Mouse (Mus musculus): Measurements from ENCODE around the gene Hs1bp3. TPM values are rescaled to one million over a fixed set of nuclear protein-coding genes. Genes with fewer than 3 reads are reported as not detected.

Hs1bp3 gene
- total and polyA plus RNA-seq, 2 experiments from 2014 or later: 5.1 to 8.3 TPM

DNA sequence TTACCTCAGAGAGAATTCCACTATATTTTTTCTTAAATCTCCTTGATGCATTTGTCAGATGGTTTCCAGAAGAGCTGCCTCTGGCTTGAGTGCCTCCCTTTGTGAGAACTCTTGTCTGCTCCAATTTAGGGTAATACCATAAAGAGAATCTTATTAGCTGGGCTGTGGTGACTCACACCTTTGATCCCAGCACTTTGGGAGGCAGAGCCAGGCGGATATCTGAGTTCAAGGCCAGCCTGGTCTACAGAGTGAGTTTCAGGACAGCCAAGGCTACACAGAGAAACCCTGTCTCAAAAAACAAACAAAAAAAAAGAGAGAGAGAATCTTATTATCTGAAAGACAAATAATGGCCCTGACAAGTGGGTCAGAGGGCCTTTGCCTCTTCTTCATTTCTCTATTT, 63.9 kb downstream of the Hs1bp3 start:
- ATAC-seq (ENCODE audit: low FRiP score): no peak
- 83% methylated on average over 1 of the region's 1 CpGs for WGBS
- no peak overlapping the region for H3K9ac ChIP-seq (replicated peaks; ENCODE audit: low read length, poor library complexity, severe bottlenecking)
- H3K27ac ChIP-seq (ENCODE audit: low read depth, low read length): no peak overlapping the region
- no peaks in the 10 kb centered on the region for H3K36me3 ChIP-seq (ENCODE audit: insufficient read depth, low read length)
- H3K4me1 ChIP-seq (ENCODE audit: insufficient read depth, low read length): no peaks in the 10 kb centered on the region
- no peaks in the 10 kb centered on the region for H3K9me3 ChIP-seq (ENCODE audit: low read length)
- no peak for DNase-seq (ENCODE audit: low spot score)
- no peaks in the 10 kb centered on the region for H3K27me3 ChIP-seq (ENCODE audit: insufficient read depth, low read length)
- TF ChIP-seq CTCF (IDR thresholded peaks at IDR 0.05): no peak
- no peak overlapping the region for H3K4me3 ChIP-seq (ENCODE audit: low read depth, low read length)
- no peak overlapping the region for H3K4me2 ChIP-seq (ENCODE audit: low read depth, low read length, poor library complexity, severe bottlenecking)

DNA sequence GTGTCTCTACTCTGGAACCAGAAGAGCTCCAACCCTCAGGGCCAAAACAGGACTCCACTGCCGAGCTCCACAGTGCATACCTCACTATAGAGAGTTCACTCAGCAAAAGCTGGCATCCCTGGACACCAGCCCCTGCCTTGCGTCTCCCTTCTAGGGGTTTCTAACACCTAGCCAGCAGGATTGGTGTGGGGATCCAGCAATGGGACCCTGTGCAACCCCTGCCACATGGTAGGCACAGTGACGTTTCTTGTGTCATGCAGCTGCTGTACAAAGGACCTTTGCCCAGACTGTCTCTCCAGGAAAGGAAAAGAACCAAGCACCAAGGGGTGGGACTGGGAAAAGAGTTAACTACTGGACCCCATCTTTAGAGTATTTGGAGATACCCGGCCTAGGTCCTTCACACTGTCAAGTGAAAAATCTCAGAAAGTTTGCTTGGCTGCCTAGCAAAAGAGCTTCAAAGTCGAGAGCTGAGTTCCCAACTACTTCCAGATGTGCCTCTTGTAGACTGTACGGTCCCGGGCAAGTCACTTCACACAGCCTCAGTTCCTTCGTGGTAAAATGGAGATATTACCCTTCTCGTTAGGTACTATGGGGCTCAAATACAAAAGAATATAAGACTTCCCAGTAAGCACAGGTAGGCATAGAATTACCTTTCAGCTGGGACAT, 64.9 kb downstream of the Hs1bp3 start:
- no peaks in the 10 kb centered on the region for H3K27me3 ChIP-seq (ENCODE audit: insufficient read depth, low read length)
- no peak overlapping the region for H3K4me2 ChIP-seq (ENCODE audit: low read depth, low read length, poor library complexity, severe bottlenecking)
- 80% methylated on average over 9 of the region's 9 CpGs for WGBS
- no peaks in the 10 kb centered on the region for H3K4me1 ChIP-seq (ENCODE audit: insufficient read depth, low read length)
- H3K9me3 ChIP-seq (ENCODE audit: low read length): no peaks in the 10 kb centered on the region
- no peak overlapping the region for H3K4me3 ChIP-seq (ENCODE audit: low read depth, low read length)
- ATAC-seq (ENCODE audit: low FRiP score) (no peak), DNase-seq (ENCODE audit: low spot score) (no peak)
- no peaks in the 10 kb centered on the region for H3K36me3 ChIP-seq (ENCODE audit: insufficient read depth, low read length)
- no peak overlapping the region for H3K27ac ChIP-seq (ENCODE audit: low read depth, low read length)
- no peak for TF ChIP-seq CTCF (IDR thresholded peaks at IDR 0.05)
- H3K9ac ChIP-seq (replicated peaks; ENCODE audit: low read length, poor library complexity, severe bottlenecking): no peak overlapping the region

DNA sequence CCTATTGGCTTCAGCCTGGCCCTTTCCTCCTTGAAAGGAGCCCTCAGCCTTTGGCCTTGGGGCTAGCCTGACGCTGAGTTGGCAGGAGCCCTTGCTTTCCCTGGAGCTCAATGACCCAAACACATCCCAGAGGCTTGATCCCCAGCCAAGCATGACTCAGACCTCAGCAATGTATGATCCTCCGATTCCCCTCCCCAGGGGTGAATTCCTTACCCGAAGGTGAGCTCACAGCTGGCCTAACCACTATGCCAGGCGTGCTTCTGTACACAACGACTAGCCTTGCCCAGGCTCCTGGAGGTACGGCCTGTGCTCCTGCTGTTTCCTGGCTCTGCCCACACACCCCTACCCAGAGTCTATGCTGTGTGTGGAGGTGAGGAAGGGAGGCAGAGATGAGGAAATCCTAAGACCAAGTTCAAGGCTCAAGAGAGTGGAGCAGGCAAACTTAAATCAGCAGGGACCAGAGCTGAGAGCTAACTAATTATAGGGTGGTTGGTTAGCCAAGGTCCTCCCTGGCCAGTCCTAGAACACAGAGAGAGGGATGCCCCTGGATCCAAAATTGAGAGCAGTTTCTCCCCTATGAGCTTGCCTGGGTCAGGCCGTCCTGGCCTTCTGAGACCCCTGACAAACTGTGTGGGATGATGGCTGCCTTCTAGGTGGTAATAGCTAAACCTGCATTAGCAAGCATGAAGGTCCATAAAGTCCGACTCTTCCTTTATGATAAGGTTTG, 66.7 kb downstream of the Hs1bp3 start:
- TF ChIP-seq CTCF (IDR thresholded peaks at IDR 0.05): no peak
- Histone ChIP-seq H3K27ac (ENCODE audit: low read depth, low read length) (no peak overlapping the region), H3K4me1 (ENCODE audit: insufficient read depth, low read length) (no peaks in the 10 kb centered on the region), H3K27me3 (ENCODE audit: insufficient read depth, low read length) (no peaks in the 10 kb centered on the region), H3K9ac (replicated peaks; ENCODE audit: low read length, poor library complexity, severe bottlenecking) (no peak overlapping the region), H3K4me2 (ENCODE audit: low read depth, low read length, poor library complexity, severe bottlenecking) (no peak overlapping the region), H3K4me3 (ENCODE audit: low read depth, low read length) (no peak overlapping the region), H3K9me3 (ENCODE audit: low read length) (no peaks in the 10 kb centered on the region), H3K36me3 (ENCODE audit: insufficient read depth, low read length) (no peaks in the 10 kb centered on the region)
- DNase-seq (ENCODE audit: low spot score): no peak
- 62% methylated on average over 8 of the region's 8 CpGs for WGBS
- no peak for ATAC-seq (ENCODE audit: low FRiP score)

DNA sequence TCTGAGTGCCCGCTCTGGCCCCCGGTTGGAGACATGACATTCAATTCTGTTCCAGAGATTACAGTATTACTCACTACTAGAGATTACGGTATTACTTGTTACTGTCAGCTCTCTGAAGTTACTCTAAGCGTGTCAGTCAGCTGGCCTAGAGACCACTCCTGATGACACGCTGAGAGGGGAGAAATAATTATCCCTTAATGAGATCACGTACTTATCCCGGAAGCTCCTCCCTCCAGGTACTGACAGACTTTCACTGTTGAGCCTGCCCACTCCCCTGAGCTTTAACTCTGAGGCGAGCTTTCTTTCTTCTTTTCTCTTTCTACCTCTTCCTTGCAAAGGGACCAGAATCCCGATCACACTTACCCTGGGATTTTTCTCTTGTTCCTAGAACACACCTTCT, 67.7 kb downstream of the Hs1bp3 start:
- TF ChIP-seq CTCF (IDR thresholded peaks at IDR 0.05): no peak
- H3K9ac ChIP-seq (replicated peaks; ENCODE audit: low read length, poor library complexity, severe bottlenecking): no peak overlapping the region
- no peaks in the 10 kb centered on the region for H3K36me3 ChIP-seq (ENCODE audit: insufficient read depth, low read length)
- WGBS: 48% methylated on average over 9 of the region's 9 CpGs
- no peak overlapping the region for H3K4me2 ChIP-seq (ENCODE audit: low read depth, low read length, poor library complexity, severe bottlenecking)
- no peaks in the 10 kb centered on the region for H3K4me1 ChIP-seq (ENCODE audit: insufficient read depth, low read length)
- no peak overlapping the region for H3K4me3 ChIP-seq (ENCODE audit: low read depth, low read length)
- no peaks in the 10 kb centered on the region for H3K27me3 ChIP-seq (ENCODE audit: insufficient read depth, low read length)
- DNase-seq (ENCODE audit: low spot score): no peak
- no peaks in the 10 kb centered on the region for H3K9me3 ChIP-seq (ENCODE audit: low read length)
- ATAC-seq (ENCODE audit: low FRiP score): no peak
- no peak overlapping the region for H3K27ac ChIP-seq (ENCODE audit: low read depth, low read length)

DNA sequence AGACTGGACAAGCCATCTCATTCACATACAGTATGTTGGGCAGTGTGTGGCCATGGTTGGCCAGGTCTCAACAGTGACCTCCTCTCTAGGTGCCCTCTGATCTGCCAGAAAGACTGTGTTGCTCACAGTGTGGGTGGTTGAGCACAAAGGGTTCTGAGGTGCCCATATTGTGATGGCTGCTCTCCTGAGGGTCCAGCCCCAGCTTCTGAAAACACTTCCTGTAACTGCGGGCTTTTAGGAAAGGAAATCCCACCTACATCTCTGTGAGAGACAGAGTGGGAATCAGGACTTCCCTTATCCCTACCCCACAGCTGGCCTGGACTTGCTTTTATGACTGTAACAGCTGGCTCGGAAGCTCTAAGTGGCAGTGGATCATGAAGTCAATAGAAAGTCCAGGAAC, 68.7 kb downstream of the Hs1bp3 start:
- no peaks in the 10 kb centered on the region for H3K27me3 ChIP-seq (ENCODE audit: insufficient read depth, low read length)
- H3K4me2 ChIP-seq (ENCODE audit: low read depth, low read length, poor library complexity, severe bottlenecking): no peak overlapping the region
- H3K4me1 ChIP-seq (ENCODE audit: insufficient read depth, low read length): no peaks in the 10 kb centered on the region
- 91% methylated on average over 2 of the region's 2 CpGs for WGBS
- H3K4me3 ChIP-seq (ENCODE audit: low read depth, low read length): no peak overlapping the region
- no peak overlapping the region for H3K9ac ChIP-seq (replicated peaks; ENCODE audit: low read length, poor library complexity, severe bottlenecking)
- no peaks in the 10 kb centered on the region for H3K36me3 ChIP-seq (ENCODE audit: insufficient read depth, low read length)
- no peak for ATAC-seq (ENCODE audit: low FRiP score)
- H3K9me3 ChIP-seq (ENCODE audit: low read length): no peaks in the 10 kb centered on the region
- TF ChIP-seq CTCF (IDR thresholded peaks at IDR 0.05): no peak
- DNase-seq (ENCODE audit: low spot score): no peak
- H3K27ac ChIP-seq (ENCODE audit: low read depth, low read length): no peak overlapping the region

DNA sequence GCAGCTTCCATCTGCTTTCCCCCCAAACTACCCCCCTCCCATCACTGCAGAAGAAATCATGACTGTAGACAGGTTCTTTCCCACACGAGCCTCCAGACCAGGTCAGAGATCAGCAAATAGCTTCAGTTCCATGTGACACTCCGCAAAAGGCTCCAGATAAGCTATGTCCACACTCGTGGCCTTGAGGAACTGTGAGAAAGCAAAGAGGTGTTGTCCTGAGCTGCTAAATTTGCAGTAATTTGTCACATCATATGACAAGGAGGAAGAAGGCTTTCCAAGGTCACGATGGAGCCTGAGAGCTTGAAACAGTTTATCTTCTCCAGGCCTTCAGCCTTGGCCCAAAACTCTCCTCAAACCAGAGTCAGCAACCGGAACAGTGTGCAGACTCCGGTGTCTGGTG, 70.6 kb downstream of the Hs1bp3 start:
- 90% methylated on average over 6 of the region's 6 CpGs for whole genome bisulfite sequencing
- DNase-seq (ENCODE audit: low spot score) (no peak), ATAC-seq (ENCODE audit: low FRiP score) (no peak)
- no peaks in the 10 kb centered on the region for H3K36me3 ChIP-seq (ENCODE audit: insufficient read depth, low read length)
- H3K27me3 ChIP-seq (ENCODE audit: insufficient read depth, low read length): no peaks in the 10 kb centered on the region
- no peaks in the 10 kb centered on the region for H3K4me1 ChIP-seq (ENCODE audit: insufficient read depth, low read length)
- H3K4me3 ChIP-seq (ENCODE audit: low read depth, low read length): no peak overlapping the region
- H3K4me2 ChIP-seq (ENCODE audit: low read depth, low read length, poor library complexity, severe bottlenecking): no peak overlapping the region
- H3K27ac ChIP-seq (ENCODE audit: low read depth, low read length): no peak overlapping the region
- no peak for TF ChIP-seq CTCF (IDR thresholded peaks at IDR 0.05)
- no peak overlapping the region for H3K9ac ChIP-seq (replicated peaks; ENCODE audit: low read length, poor library complexity, severe bottlenecking)
- no peaks in the 10 kb centered on the region; the same call in 1 of the 2 replicates for H3K9me3 ChIP-seq (ENCODE audit: low read length)

Data from midbrain, postnatal 0 days (tissue).